Mouse (Mus musculus): Measurements from ENCODE around the gene Prrc2a. TPM values are rescaled to one million over a fixed set of nuclear protein-coding genes. Genes with fewer than 3 reads are reported as not detected.
"Not testable (repeated sequence)": the region's sequence is repeated elsewhere in the genome, so short reads cannot be mapped to it uniquely, and the experiment has no call there.

Prrc2a gene
- total and polyA plus RNA-seq, 3 experiments = 71.0 to 663 (median 87.6) TPM

GRCm38 (mm10) chr17:35125081-35125480 is 39.6 kb downstream of the Prrc2a start:
- Histone ChIP-seq H3K4me1 (ENCODE audit: control insufficient read depth in 1 of 2, insufficient read depth in 2 of 2, low read length in 2 of 2) (peaks cover 6 to 8% of the 10 kb centered on the region in 2 experiments), H3K9me3 (replicated peaks; ENCODE audit: insufficient read depth, low read length) (no peaks in the 10 kb centered on the region), H3K79me2 (ENCODE audit: control insufficient read depth, insufficient read depth, low read length, poor library complexity) (peaks cover 42% of the 10 kb centered on the region), H3K4me3 (ENCODE audit: control insufficient read depth in 1 of 2, insufficient read depth in 1 of 2, low read depth in 2 of 2, low read length in 2 of 2) (no peak overlapping the region), H3K27me3 (ENCODE audit: control insufficient read depth in 1 of 2, insufficient read depth in 2 of 2, low read length in 2 of 2) (no peaks in the 10 kb centered on the region), H3K27ac (ENCODE audit: control insufficient read depth, low read depth, low read length) (no peak overlapping the region), H3K36me3 (ENCODE audit: control insufficient read depth in 1 of 2, insufficient read depth in 2 of 2, low read length in 2 of 2) (peaks cover 0 to 13% of the 10 kb centered on the region in 2 experiments; a peak in 2 of 4 replicates), H3K9ac (ENCODE audit: control insufficient read depth, low read depth, low read length, poor library complexity, severe bottlenecking) (no peak overlapping the region)
- TF ChIP-seq ETS1 (IDR thresholded peaks at IDR 0.05; ENCODE audit: low read depth, low read length) (peak; percentile 38; the same call in 1 of the 2 replicates), USF1 (IDR thresholded peaks at IDR 0.05; ENCODE audit: low read depth, low read length) (no peak), TAL1 (IDR thresholded peaks at IDR 0.05; ENCODE audit: low read length) (peak; percentile 44), ZNF384 (IDR thresholded peaks at IDR 0.05; ENCODE audit: low read depth, low read length) (no peak), POLR2AphosphoS2 (IDR thresholded peaks at IDR 0.05; ENCODE audit: low read length) (peak; percentile 29; the same call in 1 of the 2 replicates), CTCF (IDR thresholded peaks at IDR 0.05 in 2 of 3, conservative IDR thresholded peaks at IDR 0.05 in 1 of 3; ENCODE audit: control insufficient read depth in 1 of 3, insufficient read depth in 1 of 3, low read depth in 2 of 3, low read length in 3 of 3, poor library complexity in 1 of 3, severe bottlenecking in 1 of 3) (no peak)
- peak; percentile 67 for DNase-seq (ENCODE audit: low read depth, low spot score)

- H3K4me1 ChIP-seq (ENCODE audit: control insufficient read depth in 1 of 2, insufficient read depth in 2 of 2, low read length in 2 of 2) = not testable (repeated sequence)
These were observed 40.3 kb downstream of the Prrc2a start for GRCm38 (mm10) chr17:35124261-35124896.

GRCm38 (mm10) chr17:35123287-35123686 is 41.4 kb downstream of the Prrc2a start:
- H3K4me1 ChIP-seq (ENCODE audit: control insufficient read depth in 1 of 2, insufficient read depth in 2 of 2, low read length in 2 of 2); DNase-seq (ENCODE audit: low read depth, low spot score); H3K9ac ChIP-seq (ENCODE audit: control insufficient read depth, low read depth, low read length, poor library complexity, severe bottlenecking); H3K9me3 ChIP-seq (replicated peaks; ENCODE audit: insufficient read depth, low read length); H3K4me3 ChIP-seq (ENCODE audit: control insufficient read depth in 1 of 2, insufficient read depth in 1 of 2, low read depth in 2 of 2, low read length in 2 of 2); H3K27me3 ChIP-seq (ENCODE audit: control insufficient read depth in 1 of 2, insufficient read depth in 2 of 2, low read length in 2 of 2); H3K27ac ChIP-seq (ENCODE audit: control insufficient read depth, low read depth, low read length): not testable (repeated sequence)
- Histone ChIP-seq H3K36me3 (ENCODE audit: control insufficient read depth in 1 of 2, insufficient read depth in 2 of 2, low read length in 2 of 2) (peaks cover 3 to 20% of the 10 kb centered on the region in 2 experiments; a peak in 2 of 4 replicates), H3K79me2 (ENCODE audit: control insufficient read depth, insufficient read depth, low read length, poor library complexity) (peaks cover 47% of the 10 kb centered on the region)

More at GRCm38 (mm10) chr17:35124261-35124896, 40.3 kb downstream of the Prrc2a start:
- not testable (repeated sequence) for DNase-seq (ENCODE audit: low read depth, low spot score); H3K27ac ChIP-seq (ENCODE audit: control insufficient read depth, low read depth, low read length); H3K9ac ChIP-seq (ENCODE audit: control insufficient read depth, low read depth, low read length, poor library complexity, severe bottlenecking); H3K27me3 ChIP-seq (ENCODE audit: control insufficient read depth in 1 of 2, insufficient read depth in 2 of 2, low read length in 2 of 2); H3K9me3 ChIP-seq (replicated peaks; ENCODE audit: insufficient read depth, low read length); H3K4me3 ChIP-seq (ENCODE audit: control insufficient read depth in 1 of 2, insufficient read depth in 1 of 2, low read depth in 2 of 2, low read length in 2 of 2)
- H3K79me2 ChIP-seq (ENCODE audit: control insufficient read depth, insufficient read depth, low read length, poor library complexity) = peaks cover 49% of the 10 kb centered on the region
- H3K36me3 ChIP-seq (ENCODE audit: control insufficient read depth in 1 of 2, insufficient read depth in 2 of 2, low read length in 2 of 2) = peaks cover 3 to 20% of the 10 kb centered on the region in 2 experiments; a peak in 2 of 4 replicates

GRCm38 (mm10) chr17:35121871-35122303 is 42.8 kb downstream of the Prrc2a start, which contains the start of gene Csnk2b:
TSS of gene Csnk2b (minus strand) at chr17:35122053.
- DNase-seq (ENCODE audit: low read depth, low spot score) = peak; percentile 82
- peaks cover 3 to 20% of the 10 kb centered on the region in 2 experiments; a peak in 2 of 4 replicates for H3K36me3 ChIP-seq (ENCODE audit: control insufficient read depth in 1 of 2, insufficient read depth in 2 of 2, low read length in 2 of 2)
- no peaks in the 10 kb centered on the region for H3K9me3 ChIP-seq (replicated peaks; ENCODE audit: insufficient read depth, low read length)
- H3K4me3 ChIP-seq (ENCODE audit: control insufficient read depth in 1 of 2, insufficient read depth in 1 of 2, low read depth in 2 of 2, low read length in 2 of 2) = peak within 1 kb of the TSS; percentile 76 to 93
- no peaks in the 10 kb centered on the region for H3K27me3 ChIP-seq (ENCODE audit: control insufficient read depth in 1 of 2, insufficient read depth in 2 of 2, low read length in 2 of 2)
- peaks cover 6% of the 10 kb centered on the region in 2 experiments for H3K4me1 ChIP-seq (ENCODE audit: control insufficient read depth in 1 of 2, insufficient read depth in 2 of 2, low read length in 2 of 2)
- peak within 1 kb of the TSS; percentile 95 for H3K9ac ChIP-seq (ENCODE audit: control insufficient read depth, low read depth, low read length, poor library complexity, severe bottlenecking)
- peak within 1 kb of the TSS; percentile 79 for H3K27ac ChIP-seq (ENCODE audit: control insufficient read depth, low read depth, low read length)
- peaks cover 37% of the 10 kb centered on the region for H3K79me2 ChIP-seq (ENCODE audit: control insufficient read depth, insufficient read depth, low read length, poor library complexity)
- peak in 2 of 3 experiments; percentile 8 to 64; a peak in 2 of 6 replicates for TF ChIP-seq CTCF (IDR thresholded peaks at IDR 0.05 in 2 of 3, conservative IDR thresholded peaks at IDR 0.05 in 1 of 3; ENCODE audit: control insufficient read depth in 1 of 3, insufficient read depth in 1 of 3, low read depth in 2 of 3, low read length in 3 of 3, poor library complexity in 1 of 3, severe bottlenecking in 1 of 3)
- peak; percentile 36; the same call in 1 of the 2 replicates for TF ChIP-seq MAX (IDR thresholded peaks at IDR 0.05; ENCODE audit: low read length)
- TF ChIP-seq MYB (IDR thresholded peaks at IDR 0.05; ENCODE audit: low read depth, low read length) = no peak
- TF ChIP-seq RAD21 (IDR thresholded peaks at IDR 0.05; ENCODE audit: low read depth, low read length) = peak; percentile 69
- TF ChIP-seq MYC (IDR thresholded peaks at IDR 0.05; ENCODE audit: low read depth, low read length) = no peak
- TF ChIP-seq RCOR1 (IDR thresholded peaks at IDR 0.05; ENCODE audit: low read depth, low read length) = 0 out of 2 replicates have a peak, but pooled peaks have one; percentile 31
- peak; percentile 68 for TF ChIP-seq SIN3A (IDR thresholded peaks at IDR 0.05; ENCODE audit: low read length)
- TF ChIP-seq EP300 (IDR thresholded peaks at IDR 0.05; ENCODE audit: low read depth in 1 of 2, low read length in 2 of 2) = 0 out of 4 replicates have a peak, but pooled peaks of 1 of the 2 experiments have one; percentile 20
- TF ChIP-seq MAZ (IDR thresholded peaks at IDR 0.05; ENCODE audit: low read depth, low read length) = no peak
- TF ChIP-seq ZC3H11A (IDR thresholded peaks at IDR 0.05; ENCODE audit: low read depth, low read length) = peak; percentile 47
- TF ChIP-seq ETS1 (IDR thresholded peaks at IDR 0.05; ENCODE audit: low read depth, low read length) = 0 out of 2 replicates have a peak, but pooled peaks have one; percentile 20
- TF ChIP-seq TBP (IDR thresholded peaks at IDR 0.05; ENCODE audit: low read depth, low read length) = peak; percentile 13; the same call in 1 of the 2 replicates
- no peak for TF ChIP-seq CHD1 (IDR thresholded peaks at IDR 0.05; ENCODE audit: low read depth, low read length)
- peak; percentile 80 for TF ChIP-seq NRF1 (IDR thresholded peaks at IDR 0.05; ENCODE audit: insufficient read depth, low read depth, low read length, poor library complexity, severe bottlenecking)
